Mouse (Mus musculus) embryonic fibroblast, embryonic 13.5 days (primary cell): Measurements from ENCODE around the gene Olfr196. TPM values are rescaled to one million over a fixed set of nuclear protein-coding genes. Genes with fewer than 3 reads are reported as not detected.
"Not testable (repeated sequence)": the region's sequence is repeated elsewhere in the genome, so short reads cannot be mapped to it uniquely, and the experiment has no call there.

Experiments used
- H3K27ac ChIP-seq: 2 replicates; pipeline ENCODE4 v1.5.1; 2012; ENCODE audit warnings: low read length, control low read depth, inconsistent platforms; ENCODE audit not compliant: insufficient read depth
- H3K4me1 ChIP-seq: 2 replicates; pipeline ENCODE4 v1.6.1; 2011; ENCODE audit warnings: low read length; ENCODE audit not compliant: control insufficient read depth, insufficient read depth
- H3K4me3 ChIP-seq: 2 replicates; pipeline ENCODE4 v1.5.1; 2011; ENCODE audit warnings: mild to moderate bottlenecking, control low read depth, low read length; ENCODE audit not compliant: insufficient read depth
- CTCF ChIP-seq: IDR thresholded peaks from 2 replicates; pipeline ENCODE4 v1.5.1; 2011; ENCODE audit warnings: mild to moderate bottlenecking, control low read depth, low read length, moderate library complexity, borderline replicate concordance; ENCODE audit not compliant: insufficient read depth
- POLR2A ChIP-seq: IDR thresholded peaks from 2 replicates; pipeline ENCODE4 v1.6.1; 2011; ENCODE audit warnings: low read depth, mild to moderate bottlenecking, control low read depth, low read length, moderate library complexity
- polyA plus RNA-seq: library from polyadenylated mRNA; stranded (reverse); fragments of >200 nt; gene quantifications from 2 replicates; pipeline ENCODE4 v1.2.4, GENCODE M21; 2011; ENCODE audit warnings: low read depth; ENCODE audit not compliant: missing spikeins, insufficient read length

Gene Olfr196
- not detected in 2 replicates for polyA plus RNA-seq

- Histone ChIP-seq H3K4me1 (no peaks in the 10 kb centered on the region), H3K27ac (no peak within 1 kb of the TSS), H3K4me3 (no peak within 1 kb of the TSS)
- TF ChIP-seq POLR2A = no peak
- TF ChIP-seq CTCF = no peak
These were observed at the start of gene Olfr196 for GRCm38 (mm10) chr16:59170354-59170753. Olfr196 (minus strand) TSS chr16:59170454.

GRCm38 (mm10) chr16:59219667-59220066 is 49.4 kb upstream of the Olfr196 start, which contains the start of gene Olfr199:
Olfr199 (minus strand) TSS chr16:59219767.
- H3K4me1 ChIP-seq, H3K4me3 ChIP-seq, H3K27ac ChIP-seq: not testable (repeated sequence)

GRCm38 (mm10) chr16:59217861-59218260 is 47.6 kb upstream of the Olfr196 start:
- H3K27ac ChIP-seq, H3K4me3 ChIP-seq, H3K4me1 ChIP-seq: not testable (repeated sequence)

GRCm38 (mm10) chr16:59203433-59203832 is 33.2 kb upstream of the Olfr196 start, which contains the start of gene Olfr198:
Olfr198 (minus strand) TSS chr16:59203533.
- H3K4me3 ChIP-seq, H3K4me1 ChIP-seq, H3K27ac ChIP-seq: not testable (repeated sequence)

- H3K4me1 ChIP-seq = no peaks in the 10 kb centered on the region
- H3K27ac ChIP-seq = no peak overlapping the region
- no peak for TF ChIP-seq POLR2A
- TF ChIP-seq CTCF = no peak
- H3K4me3 ChIP-seq = no peak overlapping the region
These were observed 18.3 kb downstream of the Olfr196 start for GRCm38 (mm10) chr16:59151996-59152395.

- Histone ChIP-seq H3K4me1 (no peaks in the 10 kb centered on the region), H3K4me3 (no peak within 1 kb of the TSS), H3K27ac (no peak within 1 kb of the TSS)
- TF ChIP-seq POLR2A = no peak
- no peak for TF ChIP-seq CTCF
These were observed 23.5 kb downstream of the Olfr196 start, which contains the start of gene Olfr195 for GRCm38 (mm10) chr16:59146746-59147145. Olfr195 (plus strand) TSS chr16:59147046.

- TF ChIP-seq POLR2A (no peak), CTCF (no peak)
- H3K27ac ChIP-seq = no peak overlapping the region
- H3K4me1 ChIP-seq = no peaks in the 10 kb centered on the region
- no peak overlapping the region for H3K4me3 ChIP-seq
These were observed 29.1 kb downstream of the Olfr196 start for GRCm38 (mm10) chr16:59141105-59141504.

- no peak overlapping the region for H3K4me3 ChIP-seq
- TF ChIP-seq CTCF = no peak
- TF ChIP-seq POLR2A = no peak
- H3K27ac ChIP-seq = no peak overlapping the region
- H3K4me1 ChIP-seq = no peaks in the 10 kb centered on the region
These were observed 39.5 kb downstream of the Olfr196 start for GRCm38 (mm10) chr16:59130740-59131139.

- no peak for TF ChIP-seq CTCF
- TF ChIP-seq POLR2A = no peak
- Histone ChIP-seq H3K27ac (no peak within 1 kb of the TSS), H3K4me1 (no peaks in the 10 kb centered on the region), H3K4me3 (no peak within 1 kb of the TSS)
These were observed 49.3 kb downstream of the Olfr196 start, which contains the start of gene Olfr194 for GRCm38 (mm10) chr16:59120969-59121368. Olfr194 (minus strand) TSS chr16:59121069.

Other genes with a start within 250 kb of the Olfr196 start
- not detected in 2 replicates for gene Olfr181, start 241.7 kb downstream of the Olfr196 start, polyA plus RNA-seq
- not detected in 2 replicates for gene Olfr180, start 241.1 kb downstream of the Olfr196 start, polyA plus RNA-seq
- not detected in 2 replicates for gene Olfr183, start 175.1 kb downstream of the Olfr196 start, polyA plus RNA-seq
- gene Olfr186, start 140.2 kb downstream of the Olfr196 start, polyA plus RNA-seq = not detected in 2 replicates
- not detected in 2 replicates for gene Olfr187, start 130.7 kb downstream of the Olfr196 start, polyA plus RNA-seq
- gene Olfr190, start 92.4 kb downstream of the Olfr196 start, polyA plus RNA-seq = not detected in 2 replicates
- gene Olfr191, start 80.6 kb downstream of the Olfr196 start, polyA plus RNA-seq = not detected in 2 replicates
- gene Olfr193, start 58.6 kb downstream of the Olfr196 start, polyA plus RNA-seq = not detected in 2 replicates
- gene Olfr194, start 49.4 kb downstream of the Olfr196 start, polyA plus RNA-seq = not detected in 2 replicates
- gene Olfr195, start 23.4 kb downstream of the Olfr196 start, polyA plus RNA-seq = not detected in 2 replicates
- gene Olfr198, start 33.1 kb upstream of the Olfr196 start, polyA plus RNA-seq = not detected in 2 replicates
- gene Olfr199, start 49.3 kb upstream of the Olfr196 start, polyA plus RNA-seq = not detected in 2 replicates
- not detected in 2 replicates for gene Olfr201, start 102.2 kb upstream of the Olfr196 start, polyA plus RNA-seq
- gene Olfr202, start 116.3 kb upstream of the Olfr196 start, polyA plus RNA-seq = not detected in 2 replicates
- not detected in 2 replicates for gene Olfr203, start 128.4 kb upstream of the Olfr196 start, polyA plus RNA-seq
- gene Olfr204, start 147.8 kb upstream of the Olfr196 start, polyA plus RNA-seq = not detected in 2 replicates
- not detected in 2 replicates for gene Olfr205, start 160.7 kb upstream of the Olfr196 start, polyA plus RNA-seq
- gene Olfr206, start 178.8 kb upstream of the Olfr196 start, polyA plus RNA-seq = not detected in 2 replicates
- gene Olfr209, start 193.5 kb upstream of the Olfr196 start, polyA plus RNA-seq = not detected in 2 replicates
- gene Gabrr3, start 236.9 kb upstream of the Olfr196 start, polyA plus RNA-seq = not detected in 2 replicates